9 mouse cellular contexts compared by ENCODE assay signal in the genomic region with DNA sequence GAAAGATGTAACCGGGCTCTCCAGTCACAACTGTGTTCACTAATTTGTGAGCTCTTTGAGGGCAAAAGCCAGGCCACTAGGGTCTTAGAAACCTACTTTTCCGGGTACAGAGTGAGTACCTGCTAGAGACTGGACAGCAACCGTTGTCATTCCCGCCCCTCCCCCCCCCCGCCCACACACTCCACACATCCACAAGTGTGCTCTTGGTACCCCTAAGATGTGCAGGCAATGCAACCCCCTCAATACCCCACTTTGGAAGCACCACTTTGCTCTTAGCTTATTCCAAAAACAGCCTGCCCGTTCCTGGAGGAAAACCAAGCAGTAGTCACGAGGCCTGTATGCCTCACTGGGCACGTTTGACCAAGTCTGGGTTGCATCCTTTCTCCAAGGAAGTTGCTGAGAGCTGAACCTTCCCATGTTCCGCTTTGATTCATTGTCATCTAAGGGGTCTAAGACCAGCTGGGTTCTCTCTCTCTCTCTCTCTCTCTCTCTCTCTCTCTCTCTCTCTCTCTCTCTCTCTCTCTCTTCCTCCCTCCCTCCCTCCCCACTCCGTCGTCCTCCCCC. TPM values are rescaled to one million over a fixed set of nuclear protein-coding genes. Genes with fewer than 3 reads are reported as not detected.
DNase-seq lines count a peak whose midpoint lies in the region; ATAC-seq and TF ChIP-seq lines count a peak whose summit lies in the region.
"Had no signal": no experiment of that assay in that cellular context is flagged by ENCODE, and none has a peak within 500 bp of the region (broad histone marks: within the 10 kb centered on the region; RNA-seq: fewer than 3 reads in every experiment).

No protein-coding gene starts in this region.

- H3K4me3 ChIP-seq in heart, embryonic 13.5 days, result peak overlapping the region; percentile 56
- H3K4me3 ChIP-seq in olfactory bulb, adult 2 months (ENCODE audit: insufficient read depth, low read depth, low read length), result peak overlapping the region; percentile 26

- peak overlapping the region; percentile 81 for H3K4me2 ChIP-seq in heart, embryonic 13.5 days

- TF ChIP-seq POLR2A in olfactory bulb, adult 2 months (IDR thresholded peaks at IDR 0.05; ENCODE audit: insufficient read depth, low read depth, low read length), result no peak

- no peaks in the 10 kb centered on the region for H3K36me3 ChIP-seq in heart, embryonic 13.5 days

- peak overlapping the region; percentile 57; the same call in 1 of the 2 replicates for H3K9ac ChIP-seq in heart, embryonic 13.5 days

- H3K9me3 ChIP-seq in heart, embryonic 13.5 days, result no peaks in the 10 kb centered on the region

- intact Hi-C loops in gastrocnemius, postnatal 36 days (cut with DNase I), result loop anchor here (5.0 kb wide), 1 partner anchor 151 kb away; no protein-coding TSS in a partner anchor
- intact Hi-C loops in heart, postnatal 36 days (cut with DNase I), result no loop called here

- H3K27me3 ChIP-seq in heart, embryonic 13.5 days (replicated peaks), result peaks cover 83% of the 10 kb centered on the region

- no peak for TF ChIP-seq CTCF in olfactory bulb, adult 2 months (IDR thresholded peaks at IDR 0.05; ENCODE audit: insufficient read depth, low read depth, low read length)

- 8% methylated on average over 8 of the region's 11 CpGs for WGBS in heart, embryonic 13.5 days
- WGBS in olfactory bulb, adult 2 months, result 6% methylated on average over 9 of the region's 11 CpGs

- no peak for ATAC-seq in heart, embryonic 13.5 days (ENCODE audit: extremely low read depth, insufficient number of reproducible peaks, low FRiP score, low TSS enrichment)

- H3K27ac ChIP-seq in heart, embryonic 13.5 days (replicated peaks), result peak overlapping the region; percentile 80
- no peak overlapping the region for H3K27ac ChIP-seq in olfactory bulb, adult 2 months (ENCODE audit: insufficient read depth, low read depth, low read length)

- DNase-seq in heart, postnatal 4 days, result no peak
- DNase-seq in embryo, embryonic 10.5 days (ENCODE audit: low spot score), result peak; percentile 29
- peak; percentile 24 for DNase-seq in layer of hippocampus, adult 9-11 months
- no peak for DNase-seq in gastrocnemius, postnatal 36 days
- no peak for DNase-seq in adrenal gland, postnatal 14 days
- DNase-seq in heart, postnatal 36 days, result no peak

- peaks cover 48% of the 10 kb centered on the region for H3K4me1 ChIP-seq in heart, embryonic 13.5 days
- peaks cover 11% of the 10 kb centered on the region for H3K4me1 ChIP-seq in olfactory bulb, adult 2 months (ENCODE audit: control insufficient read depth, insufficient read depth, low read length)

RNA-seq across cellular contexts. Expression of a gene that starts 3.1 kb away (rescaled TPM):
- polyA plus RNA-seq in heart, embryonic 13.5 days (2015; fragmentation: Nextera tagmentation; extraction: Ambion mirVana), result 0.28 and 0.29 TPM in 2 replicates
- total RNA-seq in heart, postnatal 4 days (2021), result under 1 TPM; 0.09 to 0.12 TPM
- 187 TPM in 1 of 2 replicates, not detected in the other for polyA plus RNA-seq in olfactory bulb, adult 2 months (2012; ENCODE audit: insufficient read depth, insufficient read length, low replicate concordance, missing spikeins)
- not detected for total RNA-seq in gastrocnemius, postnatal 36 days (2021)
- 0.11 TPM in 1 of 2 replicates, not detected in the other for total RNA-seq in adrenal gland, postnatal 14 days (2021)
- not detected for total RNA-seq in heart, postnatal 36 days (2021)
- total RNA-seq: common myeloid progenitor, adult 5-6 weeks had no signal

Comparison
In these comparisons a context has a peak if more than half of its experiments do, and no peak if none do; other contexts are left out.
1. DNase-seq: peak in embryo, embryonic 10.5 days (single experiment) and layer of hippocampus, adult 9-11 months (single experiment); none in heart, postnatal 4 days (single experiment), gastrocnemius, postnatal 36 days (0 of 2), adrenal gland, postnatal 14 days (single experiment) and heart, postnatal 36 days (0 of 2).